Mouse (Mus musculus) liver, postnatal 0 days (tissue): ENCODE results near the gene Cog5.

Experiments
- CTCF ChIP-seq: sonication (generic); IDR thresholded peaks from 2 replicates; pipeline ENCODE4 v1.5.1; 2016; ENCODE audit warnings: antibody characterized with exemption, low read depth
- EP300 ChIP-seq: IDR thresholded peaks from 2 replicates; pipeline ENCODE4 v1.6.1; 2016; ENCODE audit warnings: antibody characterized with exemption, low read depth, mild to moderate bottlenecking

DNA sequence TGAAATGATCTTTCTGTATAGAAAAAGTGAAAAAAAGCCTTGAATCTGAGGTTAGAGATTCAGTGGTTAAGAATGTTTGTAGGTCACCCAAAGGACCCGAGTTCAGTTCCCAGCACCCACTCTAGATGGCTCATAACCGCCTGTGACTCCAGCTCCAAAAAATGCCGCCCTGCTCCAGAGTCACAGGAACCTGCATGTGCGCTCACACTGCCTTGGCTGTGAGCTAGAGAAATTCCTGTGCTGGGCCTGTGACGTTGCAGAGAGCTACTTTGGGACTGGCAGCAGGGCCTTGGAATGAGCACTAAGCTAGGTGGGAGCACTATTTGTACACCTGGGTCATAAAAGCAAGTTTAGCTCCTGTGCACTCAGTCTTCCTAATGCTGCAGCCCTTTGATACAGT is 262.0 kb downstream of the Cog5 start:
- no peak for TF ChIP-seq CTCF
- TF ChIP-seq EP300: no peak
